Mouse (Mus musculus): ENCODE data around the gene Zbtb20.

GRCm38 (mm10) chr16:43253077-43253476 is 377.4 kb downstream of the Zbtb20 start:
- TF ChIP-seq GATA1 (IDR thresholded peaks at IDR 0.05; ENCODE audit: low read length) = no peak
- TF ChIP-seq TAL1 (IDR thresholded peaks at IDR 0.05; ENCODE audit: low read length) = no peak

All from erythroblast, embryonic 14.5 days (primary cell).